Mouse (Mus musculus) neural tube, embryonic 13.5 days (tissue): Measurements from ENCODE around the gene Taf13. TPM values are rescaled to one million over a fixed set of nuclear protein-coding genes. Genes with fewer than 3 reads are reported as not detected.
"Not testable (repeated sequence)": the region's sequence is repeated elsewhere in the genome, so short reads cannot be mapped to it uniquely, and the experiment has no call there.

Experiments
- ATAC-seq: fragments of 200-750 bp; cut with Nextera tagmentation; 2 replicates; pipeline ENCODE4 v1.8.0; 2017; ENCODE audit warnings: low read depth, mild to moderate bottlenecking, moderate TSS enrichment, moderate library complexity
- H3K27ac ChIP-seq: fragments of 300-500 bp; sonication (generic); replicated peaks from 2 replicates; pipeline ENCODE4 v1.5.1; 2015; ENCODE audit warnings: moderate library complexity, mild to moderate bottlenecking, inconsistent platforms
- H3K27me3 ChIP-seq: fragments of 300-500 bp; sonication (generic); 2 replicates; pipeline ENCODE4 v1.6.1; 2015; ENCODE audit warnings: mild to moderate bottlenecking, inconsistent platforms
- H3K36me3 ChIP-seq: fragments of 300-500 bp; sonication (generic); 2 replicates; pipeline ENCODE4 v1.6.1; 2015; ENCODE audit warnings: mild to moderate bottlenecking, inconsistent platforms
- H3K4me1 ChIP-seq: fragments of 300-500 bp; sonication (generic); replicated peaks from 2 replicates; pipeline ENCODE4 v1.6.1; 2015; ENCODE audit warnings: inconsistent platforms
- H3K4me2 ChIP-seq: fragments of 300-500 bp; sonication (generic); 2 replicates; pipeline ENCODE4 v1.6.1; 2015; ENCODE audit warnings: inconsistent platforms, mild to moderate bottlenecking, moderate library complexity
- H3K4me3 ChIP-seq: fragments of 300-500 bp; sonication (generic); 2 replicates; pipeline ENCODE4 v1.5.1; 2015; ENCODE audit warnings: mild to moderate bottlenecking, inconsistent platforms
- H3K9ac ChIP-seq: fragments of 300-500 bp; sonication (generic); 2 replicates; pipeline ENCODE4 v1.6.1; 2015; ENCODE audit warnings: moderate library complexity, mild to moderate bottlenecking, inconsistent platforms
- H3K9me3 ChIP-seq: fragments of 300-500 bp; sonication (generic); 2 replicates; pipeline ENCODE4 v1.6.1; 2016; ENCODE audit warnings: inconsistent platforms
- WGBS: fragments of 180-500 bp; shearing (Covaris S2); methylation state at CpG from one replicate; pipeline ENCODE4 v1.1.7; 2015; 5-methylcytosine and 5-hydroxymethylcytosine counted together
- polyA plus RNA-seq: library from polyadenylated mRNA; unstranded; fragments of >200 nt; fragmentation: Nextera tagmentation; extraction: Ambion mirVana; gene quantifications from 2 replicates; pipeline ENCODE4 v1.2.1, GENCODE M21; 2015

Gene Taf13
- polyA plus RNA-seq, 1 experiment from 2014 or later: 76.0 TPM

GRCm38 (mm10) chr3:108554587-108555312 lies 16.7 kb upstream of the Taf13 start:
- peak; percentile 96 for ATAC-seq
- WGBS: 18% methylated on average over 22 of the region's 22 CpGs

GRCm38 (mm10) chr3:108557888-108558287 lies 13.6 kb upstream of the Taf13 start:
- Histone ChIP-seq H3K36me3 (peaks cover 42% of the 10 kb centered on the region), H3K27ac (no peak overlapping the region), H3K9ac (no peak overlapping the region), H3K9me3 (no peaks in the 10 kb centered on the region), H3K4me3 (no peak overlapping the region), H3K4me2 (no peak overlapping the region), H3K4me1 (peaks cover 23% of the 10 kb centered on the region), H3K27me3 (no peaks in the 10 kb centered on the region)
- ATAC-seq: no peak
- 93% methylated on average over 4 of the region's 4 CpGs for WGBS

More at GRCm38 (mm10) chr3:108554587-108555312, 16.7 kb upstream of the Taf13 start:
- Histone ChIP-seq H3K4me2 (peak overlapping the region; percentile 63), H3K27ac (peak overlapping the region; percentile 94), H3K4me1 (peaks cover 7% of the 10 kb centered on the region), H3K4me3 (peak overlapping the region; percentile 75), H3K36me3 (peaks cover 35% of the 10 kb centered on the region), H3K27me3 (no peaks in the 10 kb centered on the region), H3K9me3 (no peaks in the 10 kb centered on the region), H3K9ac (peak overlapping the region; percentile 96)

GRCm38 (mm10) chr3:108562133-108562730 lies 9.3 kb upstream of the Taf13 start, which contains the start of gene Tmem167b:
Gene Tmem167b, minus strand, starts transcription at chr3:108562466.
- WGBS: under 1% methylated on average over 44 of the region's 45 CpGs
- ATAC-seq: peak; percentile 97
- H3K9me3 ChIP-seq: no peaks in the 10 kb centered on the region
- H3K27me3 ChIP-seq: no peaks in the 10 kb centered on the region
- peak within 1 kb of the TSS; percentile 80 for H3K4me2 ChIP-seq
- peak within 1 kb of the TSS; percentile 86 for H3K4me3 ChIP-seq
- H3K4me1 ChIP-seq: peaks cover 20% of the 10 kb centered on the region
- peak within 1 kb of the TSS; percentile 96 for H3K27ac ChIP-seq
- peak within 1 kb of the TSS; percentile 87 for H3K9ac ChIP-seq
- H3K36me3 ChIP-seq: peaks cover 30% of the 10 kb centered on the region

- H3K4me1 ChIP-seq: peaks cover 20% of the 10 kb centered on the region
- H3K36me3 ChIP-seq: peaks cover 25% of the 10 kb centered on the region
- H3K27ac ChIP-seq: peak overlapping the region; percentile 96
Measured at GRCm38 (mm10) chr3:108562777-108563271, 8.7 kb upstream of the Taf13 start.

GRCm38 (mm10) chr3:108563309-108563708 lies 8.2 kb upstream of the Taf13 start:
- WGBS: 14% methylated on average over 4 of the region's 4 CpGs
- ATAC-seq: peak; percentile 1; the same call in 1 of the 2 replicates
- H3K27ac ChIP-seq: peak overlapping the region; percentile 96

More at GRCm38 (mm10) chr3:108562777-108563271, 8.7 kb upstream of the Taf13 start:
- peak; percentile 76 for ATAC-seq
- 13% methylated on average over 15 of the region's 15 CpGs for WGBS
- Histone ChIP-seq H3K9ac (peak overlapping the region; percentile 87), H3K9me3 (no peaks in the 10 kb centered on the region), H3K4me3 (peak overlapping the region; percentile 86), H3K4me2 (peak overlapping the region; percentile 80), H3K27me3 (no peaks in the 10 kb centered on the region)

GRCm38 (mm10) chr3:108567990-108568877 lies 3.3 kb upstream of the Taf13 start:
- peak overlapping the region; percentile 16; the same call in 1 of the 2 replicates for H3K4me2 ChIP-seq
- no peaks in the 10 kb centered on the region for H3K27me3 ChIP-seq
- no peak overlapping the region for H3K4me3 ChIP-seq
- peaks cover 20% of the 10 kb centered on the region for H3K4me1 ChIP-seq
- no peaks in the 10 kb centered on the region for H3K9me3 ChIP-seq
- peak overlapping the region; percentile 74 for H3K27ac ChIP-seq
- H3K9ac ChIP-seq: no peak overlapping the region
- no peak for ATAC-seq
- H3K36me3 ChIP-seq: no peaks in the 10 kb centered on the region
- WGBS: 13% methylated on average over 15 of the region's 15 CpGs

More at GRCm38 (mm10) chr3:108563309-108563708, 8.2 kb upstream of the Taf13 start:
- Histone ChIP-seq H3K36me3 (peaks cover 21% of the 10 kb centered on the region), H3K4me1 (peaks cover 20% of the 10 kb centered on the region), H3K27me3 (no peaks in the 10 kb centered on the region), H3K9me3 (no peaks in the 10 kb centered on the region), H3K4me3 (peak overlapping the region; percentile 86), H3K9ac (peak overlapping the region; percentile 87), H3K4me2 (peak overlapping the region; percentile 80)

- WGBS: 53% methylated on average over 3 of the region's 3 CpGs
- H3K4me3 ChIP-seq, H3K27ac ChIP-seq, H3K9me3 ChIP-seq, H3K9ac ChIP-seq, H3K4me2 ChIP-seq, H3K27me3 ChIP-seq, ATAC-seq, H3K36me3 ChIP-seq: not testable (repeated sequence)
- peaks cover 31% of the 10 kb centered on the region for H3K4me1 ChIP-seq
Measured at GRCm38 (mm10) chr3:108569636-108570035, 1.9 kb upstream of the Taf13 start.

GRCm38 (mm10) chr3:108570813-108571212 lies 685 bp upstream of the Taf13 start:
- H3K9me3 ChIP-seq: no peaks in the 10 kb centered on the region
- no peak overlapping the region for H3K9ac ChIP-seq
- peaks cover 31% of the 10 kb centered on the region for H3K4me1 ChIP-seq
- H3K27me3 ChIP-seq: no peaks in the 10 kb centered on the region
- no peaks in the 10 kb centered on the region for H3K36me3 ChIP-seq
- H3K4me2 ChIP-seq: peak overlapping the region; percentile 48
- WGBS: 90% methylated on average over 14 of the region's 14 CpGs
- ATAC-seq: no peak
- peak overlapping the region; percentile 68 for H3K4me3 ChIP-seq
- 0 out of 2 replicates have a peak overlapping the region, but pooled peaks have one; percentile 49 for H3K27ac ChIP-seq

GRCm38 (mm10) chr3:108572309-108573010 lies 962 bp downstream of the Taf13 start:
- Histone ChIP-seq H3K27me3 (no peaks in the 10 kb centered on the region), H3K4me2 (peak overlapping the region; percentile 81), H3K9me3 (no peaks in the 10 kb centered on the region), H3K4me3 (peak overlapping the region; percentile 68), H3K9ac (peak overlapping the region; percentile 87), H3K27ac (peak overlapping the region; percentile 88; the same call in 1 of the 2 replicates), H3K4me1 (peaks cover 31% of the 10 kb centered on the region), H3K36me3 (no peaks in the 10 kb centered on the region)
- WGBS: 36% methylated on average over 18 of the region's 18 CpGs
- ATAC-seq: no peak

GRCm38 (mm10) chr3:108574018-108574417 lies 2.5 kb downstream of the Taf13 start:
- peaks cover 28% of the 10 kb centered on the region for H3K4me1 ChIP-seq
- H3K36me3 ChIP-seq: peaks cover 10% of the 10 kb centered on the region
- H3K27me3 ChIP-seq: no peaks in the 10 kb centered on the region
- H3K4me2 ChIP-seq: peak overlapping the region; percentile 81; the same call in 1 of the 2 replicates
- H3K27ac ChIP-seq: no peak overlapping the region
- H3K9ac ChIP-seq: no peak overlapping the region
- no peak overlapping the region for H3K4me3 ChIP-seq
- ATAC-seq: no peak
- H3K9me3 ChIP-seq: no peaks in the 10 kb centered on the region
- WGBS: 91% methylated on average over 5 of the region's 5 CpGs

GRCm38 (mm10) chr3:108584580-108584979 lies 13.1 kb downstream of the Taf13 start:
- Histone ChIP-seq H3K36me3 (peaks cover 3% of the 10 kb centered on the region), H3K4me1 (no peaks in the 10 kb centered on the region), H3K9ac (no peak overlapping the region), H3K9me3 (no peaks in the 10 kb centered on the region), H3K4me2 (no peak overlapping the region), H3K27me3 (no peaks in the 10 kb centered on the region), H3K4me3 (no peak overlapping the region), H3K27ac (no peak overlapping the region)
- ATAC-seq: no peak
- 74% methylated on average over 4 of the region's 4 CpGs for WGBS
